Mouse (Mus musculus) gastrocnemius, postnatal 10 days (tissue): Measurements from ENCODE around the gene Adam8. TPM values are rescaled to one million over a fixed set of nuclear protein-coding genes. Genes with fewer than 3 reads are reported as not detected.

Experiments used
- DNase-seq: peaks from one replicate; pipeline ENCODE4 v3.0.0; 2021; ENCODE audit warnings: mixed read lengths
- long read RNA-seq, 2 experiments: library from polyadenylated mRNA; stranded (forward); transcript quantifications; one replicate each; pipeline ENCODE4 v2.0.0; 2021
- total RNA-seq, 2 experiments: library from RNA; stranded (reverse); gene quantifications; 2 replicates each; pipeline ENCODE4 v1.2.3; 2021

The Adam8 gene
- total RNA-seq: 1 to 10 TPM in 1 of 2 experiments, under 1 TPM in 1; 0.35 to 1.1 TPM
- long read RNA-seq, experiment 1, partial matches to known transcripts: 0 of 2 reads
- long read RNA-seq, experiment 1, other reads (novel, unspliced or antisense): 2 of 2 reads
- long read RNA-seq, experiment 2: 0 reads

DNA sequence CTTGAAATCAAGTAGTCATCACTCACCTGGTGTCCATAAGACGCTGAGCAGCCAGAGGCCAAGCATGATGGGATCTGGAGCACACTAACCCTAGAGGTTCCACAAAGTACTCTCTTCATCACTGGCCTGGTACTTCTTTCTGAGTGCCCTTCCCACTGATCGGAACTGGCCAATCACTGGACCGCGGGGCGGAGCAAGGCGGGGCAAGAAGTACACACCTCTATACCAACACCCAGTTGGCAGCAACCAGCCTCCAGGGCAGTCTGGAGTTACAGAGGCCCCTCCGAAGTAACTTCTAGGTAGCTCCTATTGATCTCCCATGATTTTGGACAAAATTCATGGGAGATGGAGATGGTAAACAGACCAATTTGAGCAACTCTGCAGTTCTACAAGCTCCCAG, at the start of gene Adam8:
Adam8 (minus strand) TSS at position 157 of the 400 bp plus-strand sequence.
- DNase-seq: no peak

DNA sequence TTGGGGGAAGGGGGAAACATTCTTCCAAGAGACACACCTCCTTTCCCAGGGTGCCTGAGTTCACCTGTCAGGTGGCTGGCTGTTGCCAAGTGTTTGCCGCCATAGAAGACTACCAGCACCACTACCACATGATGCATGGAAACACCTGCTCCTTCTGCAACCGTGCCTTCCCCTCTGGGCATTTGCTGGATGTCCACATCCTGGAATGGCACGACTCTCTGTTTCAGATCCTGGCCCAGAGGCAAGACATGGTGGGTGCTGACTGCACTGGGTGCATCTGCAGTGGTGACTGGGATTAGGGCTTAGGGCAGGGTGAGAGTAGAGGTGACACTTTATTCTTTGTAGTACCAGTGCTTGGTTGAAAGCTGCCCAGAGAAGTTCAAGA, 44.8 kb upstream of the Adam8 start:
- no peak for DNase-seq

GRCm38 (mm10) chr7:140036281-140037170, 44.2 kb upstream of the Adam8 start, which contains the start of the genes Zfp511 and Tubgcp2:
Gene Zfp511 (plus strand): TSS chr7:140036391.
Gene Tubgcp2 (minus strand): TSS chr7:140036669.
- peak; percentile 95 for DNase-seq

DNA sequence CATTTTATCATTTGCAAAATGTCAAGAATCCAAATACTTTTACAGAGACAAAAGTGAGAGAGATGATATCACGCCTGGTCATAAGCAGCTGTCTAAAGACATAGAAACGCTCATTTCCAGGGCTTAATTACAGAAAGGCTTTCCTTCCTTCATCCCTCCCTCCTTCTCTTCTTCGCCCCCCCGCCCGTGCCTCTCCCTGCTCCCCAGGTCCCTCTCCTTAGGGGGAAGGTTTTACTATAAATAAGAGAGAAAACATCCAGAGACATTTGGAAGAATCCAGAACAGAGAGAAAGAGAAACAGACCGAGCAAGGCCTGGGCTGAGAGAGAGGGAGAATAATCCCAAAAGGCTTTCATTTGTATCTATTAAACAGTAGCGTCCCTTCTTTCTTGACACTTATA, 43.1 kb upstream of the Adam8 start:
- no peak for DNase-seq

GRCm38 (mm10) chr7:140033386-140033785, 41.0 kb upstream of the Adam8 start:
- no peak for DNase-seq

- DNase-seq: no peak
Measured at GRCm38 (mm10) chr7:140032366-140032765, 40.0 kb upstream of the Adam8 start.

DNA sequence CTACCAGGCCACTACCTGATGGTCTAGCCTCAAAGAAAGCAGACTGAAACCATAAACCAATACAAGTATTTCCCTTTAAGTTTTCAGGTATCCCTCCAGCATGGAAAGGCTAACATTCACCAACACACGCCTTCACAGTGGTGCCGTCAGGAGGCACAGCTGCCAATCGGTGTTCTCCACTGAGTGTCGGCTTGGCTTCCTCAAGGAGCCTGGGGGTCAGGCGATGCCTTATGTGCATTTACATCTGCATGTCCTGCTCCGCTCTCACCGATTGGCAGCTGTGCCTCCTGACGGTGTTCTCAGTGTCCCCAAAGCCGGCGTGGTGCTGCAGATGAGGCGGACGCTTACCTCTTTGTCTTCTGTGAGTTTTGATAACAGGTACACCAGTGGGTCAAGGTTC, 39.4 kb upstream of the Adam8 start:
- DNase-seq: no peak

- DNase-seq: no peak
Measured at GRCm38 (mm10) chr7:140011336-140011735, 19.0 kb upstream of the Adam8 start.

- DNase-seq: no peak
Measured at GRCm38 (mm10) chr7:140007781-140008180, 15.4 kb upstream of the Adam8 start.

- no peak for DNase-seq
Measured at GRCm38 (mm10) chr7:140006861-140007611, 14.7 kb upstream of the Adam8 start.

GRCm38 (mm10) chr7:140004666-140005065, 12.3 kb upstream of the Adam8 start:
- no peak for DNase-seq

- no peak for DNase-seq
Measured at GRCm38 (mm10) chr7:140001086-140001740, 8.9 kb upstream of the Adam8 start.

DNA sequence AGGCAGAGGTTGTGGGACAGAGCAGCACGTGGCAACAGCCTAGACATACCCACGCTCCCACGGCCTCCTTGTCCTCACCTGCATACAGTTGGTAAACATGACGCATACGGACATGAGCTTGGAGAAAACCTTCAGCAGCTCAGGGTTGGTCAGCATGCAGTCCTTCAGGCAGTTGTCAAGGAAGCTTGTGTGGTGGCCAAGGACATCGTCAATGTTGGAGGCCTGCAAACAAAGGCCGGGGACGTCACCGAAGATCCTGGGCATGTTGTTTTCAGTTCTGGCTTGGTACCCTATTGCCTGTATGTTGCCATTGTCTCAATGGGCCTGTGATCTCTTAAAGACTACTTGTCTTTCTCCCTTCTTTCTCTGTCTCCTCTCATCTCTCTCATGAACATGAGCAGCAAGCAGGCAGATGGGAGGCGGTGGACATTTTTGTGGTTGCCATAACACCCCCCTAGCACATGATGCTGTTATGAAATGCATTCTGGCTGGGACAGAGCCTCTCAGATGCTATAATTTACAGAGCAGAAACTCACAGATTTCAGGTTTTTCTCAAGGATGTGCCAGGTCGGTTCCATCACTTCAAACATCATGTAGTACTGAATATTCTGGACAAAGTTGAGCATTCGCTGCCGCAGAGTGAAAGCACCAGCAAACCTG, 6.5 kb upstream of the Adam8 start:
- no peak for DNase-seq

DNA sequence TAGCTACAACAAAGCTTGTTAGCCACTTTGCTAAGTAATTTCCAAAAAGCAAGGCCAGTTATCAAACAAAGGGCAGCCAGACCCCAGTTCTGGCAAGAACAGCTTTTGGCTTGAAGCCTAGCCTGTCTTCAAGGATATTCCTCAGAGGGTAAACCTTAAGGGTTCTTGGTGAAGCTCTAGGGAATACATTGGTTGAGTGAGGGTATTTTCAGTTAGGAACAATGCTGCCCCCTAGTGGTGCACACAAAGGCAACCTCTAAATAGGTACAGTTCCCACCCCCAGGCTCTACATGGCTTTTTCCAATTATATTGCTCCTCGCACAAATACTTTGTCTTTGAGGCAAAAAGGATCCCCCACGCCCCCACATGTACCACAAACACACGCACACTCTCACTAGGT, 2.3 kb upstream of the Adam8 start:
- peak; percentile 49 for DNase-seq

DNA sequence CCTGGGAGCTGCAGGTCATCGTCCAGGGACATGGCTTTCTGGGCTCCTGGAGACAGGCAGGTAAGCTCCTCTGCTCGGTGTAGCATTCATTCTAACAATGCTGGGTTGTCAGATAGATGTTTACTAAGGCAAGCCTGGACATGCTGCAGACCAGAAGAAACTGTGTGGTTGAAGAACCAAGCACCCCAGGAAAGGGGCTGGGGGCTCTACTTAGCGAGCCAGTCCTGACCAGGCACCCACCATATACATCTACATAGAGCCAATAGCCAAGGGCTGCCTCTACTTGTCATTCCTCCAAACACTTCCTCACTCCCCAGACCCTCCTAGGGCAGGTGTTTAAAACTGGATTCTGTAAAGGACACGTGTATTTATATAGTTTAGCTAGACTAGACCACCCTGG, 1.8 kb upstream of the Adam8 start:
- DNase-seq: no peak

GRCm38 (mm10) chr7:139993532-139993931, 1.2 kb upstream of the Adam8 start:
- no peak for DNase-seq

DNA sequence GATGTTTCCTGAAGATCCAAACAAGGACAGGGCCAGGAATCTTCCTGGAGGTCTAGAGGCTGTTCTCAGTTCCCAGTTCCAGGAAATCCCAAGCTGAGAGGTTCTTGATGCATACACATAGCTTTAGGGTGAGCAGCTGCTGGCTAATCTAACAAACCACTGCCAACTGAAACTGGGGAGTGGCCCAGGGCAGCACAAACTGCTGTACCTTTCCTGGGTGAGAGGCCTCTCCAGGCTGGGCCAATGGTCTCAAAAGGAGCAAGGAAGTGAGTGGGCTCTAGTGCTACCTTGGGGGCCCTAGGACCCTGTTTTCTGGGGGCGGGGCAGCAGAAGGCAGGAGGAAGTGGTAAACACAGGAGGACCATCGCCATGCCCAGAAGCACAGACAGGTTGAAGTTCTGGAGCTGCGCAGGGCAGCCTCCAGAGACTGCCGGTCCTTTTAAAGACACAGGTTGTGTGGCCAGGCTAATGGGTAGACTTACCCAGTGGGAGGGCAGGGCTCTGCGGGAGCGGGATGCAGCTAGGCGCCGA, 1.4 kb downstream of the Adam8 start:
- no peak for DNase-seq

DNA sequence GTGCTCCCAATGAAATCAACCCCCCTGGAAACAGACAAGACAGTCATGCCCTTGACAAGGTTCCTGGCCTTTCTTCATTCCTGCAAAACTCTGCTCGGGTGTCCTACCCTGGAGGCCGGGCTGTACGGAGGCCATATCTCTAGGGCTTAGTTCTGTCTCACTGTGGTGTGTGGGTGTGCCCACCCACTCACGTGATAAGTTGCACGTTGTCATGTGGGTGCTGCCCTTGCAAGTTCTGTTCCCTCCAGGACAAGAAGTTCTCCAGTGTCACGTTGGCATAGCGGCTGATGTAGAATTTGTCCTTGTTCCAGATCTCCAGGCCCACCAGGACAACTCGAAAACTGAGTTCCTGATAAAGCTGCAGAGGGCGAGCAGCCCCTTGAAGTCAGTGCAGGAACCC, 4.1 kb downstream of the Adam8 start:
- no peak for DNase-seq

GRCm38 (mm10) chr7:139984505-139984904, 7.9 kb downstream of the Adam8 start:
- DNase-seq: no peak

DNA sequence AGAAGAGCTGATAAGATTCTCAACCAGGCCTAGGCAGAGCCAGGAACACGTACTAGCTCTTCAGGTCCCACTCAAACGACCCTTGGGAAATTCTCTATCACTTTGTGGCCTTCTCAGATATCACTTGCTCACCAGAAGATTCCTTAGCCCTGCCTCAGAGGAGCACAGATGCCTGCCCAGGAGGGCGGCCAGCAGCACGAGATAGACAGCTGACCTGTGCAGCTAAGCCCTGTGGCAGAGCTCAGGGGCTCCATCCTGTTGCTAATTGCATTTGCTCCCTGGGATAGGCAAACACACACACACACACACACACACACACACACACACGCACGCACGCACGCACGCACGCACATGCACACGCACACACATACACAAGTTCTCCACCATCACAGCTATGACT, 10.3 kb downstream of the Adam8 start:
- no peak for DNase-seq

- DNase-seq: no peak
Measured at GRCm38 (mm10) chr7:139980778-139981177, 11.6 kb downstream of the Adam8 start.
